Mouse (Mus musculus): Measurements from ENCODE around the gene B430306N03Rik.

GRCm38 (mm10) chr17:48343065-48343464 is 27.1 kb downstream of the B430306N03Rik start:
- TF ChIP-seq CTCF (IDR thresholded peaks at IDR 0.05; ENCODE audit: control insufficient read depth, insufficient read depth, low read length) (no peak), POLR2A (IDR thresholded peaks at IDR 0.05; ENCODE audit: borderline replicate concordance, control insufficient read depth, low read depth, low read length) (no peak)
